Mouse (Mus musculus): ENCODE data around the gene Cacng2. TPM values are rescaled to one million over a fixed set of nuclear protein-coding genes. Genes with fewer than 3 reads are reported as not detected.

Cacng2 gene
- polyA plus RNA-seq, 1 experiment from 2014 or later = not detected

DNA sequence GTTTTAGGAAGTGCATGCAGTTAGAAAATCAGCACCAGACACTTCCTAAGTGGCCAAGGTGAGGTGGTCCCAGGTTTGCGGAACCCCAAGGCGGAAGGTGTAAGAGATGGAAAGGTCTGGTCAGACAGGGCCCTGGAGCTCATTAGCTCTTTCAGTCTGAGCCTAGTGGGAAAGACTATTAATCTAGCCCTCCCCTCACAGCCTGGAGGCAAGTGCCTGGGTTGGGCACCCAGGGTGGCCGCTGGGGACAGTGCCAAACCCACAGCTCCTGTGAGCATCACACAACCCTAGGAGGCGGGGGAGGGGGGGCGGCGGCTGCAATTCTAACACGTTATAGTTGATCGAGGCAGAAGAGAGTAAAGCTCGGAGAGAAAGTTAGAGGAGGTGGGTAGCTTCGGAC is 3.6 kb downstream of the Cacng2 start:
- ATAC-seq (replicated peaks; ENCODE audit: low FRiP score) (no peak), DNase-seq (ENCODE audit: low spot score) (no peak)
- H3K4me3 ChIP-seq (ENCODE audit: low read depth, low read length) = no peak overlapping the region
- H3K4me2 ChIP-seq = no peak overlapping the region
- H3K9me3 ChIP-seq (ENCODE audit: control insufficient read depth, low read length) = no peaks in the 10 kb centered on the region
- H3K36me3 ChIP-seq (ENCODE audit: control insufficient read depth, insufficient read depth, low read length) = no peaks in the 10 kb centered on the region
- no peak overlapping the region for H3K9ac ChIP-seq (ENCODE audit: low read depth, low read length)
- H3K4me1 ChIP-seq (replicated peaks; ENCODE audit: control insufficient read depth, insufficient read depth, low read length) = no peaks in the 10 kb centered on the region
- peaks cover 21% of the 10 kb centered on the region for H3K27me3 ChIP-seq (replicated peaks; ENCODE audit: control insufficient read depth, insufficient read depth, low read length)
- no peak overlapping the region for H3K27ac ChIP-seq (ENCODE audit: low read depth, low read length)
- 75% methylated on average over 10 of the region's 10 CpGs for WGBS

- H3K9ac ChIP-seq (ENCODE audit: low read depth, low read length) = no peak overlapping the region
- no peaks in the 10 kb centered on the region for H3K36me3 ChIP-seq (ENCODE audit: control insufficient read depth, insufficient read depth, low read length)
- ATAC-seq (replicated peaks; ENCODE audit: low FRiP score) (no peak), DNase-seq (ENCODE audit: low spot score) (no peak)
- H3K27ac ChIP-seq (ENCODE audit: low read depth, low read length) = no peak overlapping the region
- H3K4me2 ChIP-seq = no peak overlapping the region
- H3K27me3 ChIP-seq (replicated peaks; ENCODE audit: control insufficient read depth, insufficient read depth, low read length) = no peaks in the 10 kb centered on the region
- WGBS = 51% methylated on average over 5 of the region's 5 CpGs
- no peak overlapping the region for H3K4me3 ChIP-seq (ENCODE audit: low read depth, low read length)
- H3K9me3 ChIP-seq (ENCODE audit: control insufficient read depth, low read length) = no peaks in the 10 kb centered on the region
- H3K4me1 ChIP-seq (replicated peaks; ENCODE audit: control insufficient read depth, insufficient read depth, low read length) = no peaks in the 10 kb centered on the region
Observed at GRCm38 (mm10) chr15:78099516-78099915, 20.3 kb downstream of the Cacng2 start.

DNA sequence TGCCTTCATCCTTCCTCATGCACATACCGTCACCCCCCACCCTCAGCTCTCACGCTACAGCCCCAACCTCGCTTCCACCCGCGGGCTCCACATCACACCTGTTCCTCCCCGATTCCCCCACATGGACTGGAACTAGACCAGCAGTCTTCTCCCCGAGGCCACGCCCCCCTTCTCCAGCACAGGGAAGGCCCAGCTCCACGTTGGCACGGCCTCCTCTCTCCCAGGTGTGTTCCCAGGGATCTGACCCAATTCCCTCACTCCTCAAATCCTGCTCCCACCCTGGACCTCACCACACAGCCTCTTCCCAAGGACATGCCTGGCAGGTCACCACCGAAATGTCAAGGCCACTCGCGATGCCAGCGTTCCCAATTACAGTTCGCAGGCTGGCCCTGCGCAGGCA is 23.8 kb downstream of the Cacng2 start:
- ATAC-seq (replicated peaks; ENCODE audit: low FRiP score) = no peak
- Histone ChIP-seq H3K9ac (ENCODE audit: low read depth, low read length) (no peak overlapping the region), H3K9me3 (ENCODE audit: control insufficient read depth, low read length) (no peaks in the 10 kb centered on the region), H3K36me3 (ENCODE audit: control insufficient read depth, insufficient read depth, low read length) (no peaks in the 10 kb centered on the region), H3K4me1 (replicated peaks; ENCODE audit: control insufficient read depth, insufficient read depth, low read length) (no peaks in the 10 kb centered on the region), H3K27ac (ENCODE audit: low read depth, low read length) (no peak overlapping the region), H3K4me2 (no peak overlapping the region), H3K27me3 (replicated peaks; ENCODE audit: control insufficient read depth, insufficient read depth, low read length) (no peaks in the 10 kb centered on the region), H3K4me3 (ENCODE audit: low read depth, low read length) (no peak overlapping the region)
- no peak for DNase-seq (ENCODE audit: low spot score)
- WGBS = 81% methylated on average over 16 of the region's 16 CpGs

GRCm38 (mm10) chr15:78093597-78093996 is 26.2 kb downstream of the Cacng2 start:
- 76% methylated on average over 5 of the region's 5 CpGs for WGBS
- no peaks in the 10 kb centered on the region for H3K27me3 ChIP-seq (replicated peaks; ENCODE audit: control insufficient read depth, insufficient read depth, low read length)
- no peak overlapping the region for H3K4me2 ChIP-seq
- no peaks in the 10 kb centered on the region for H3K36me3 ChIP-seq (ENCODE audit: control insufficient read depth, insufficient read depth, low read length)
- no peak overlapping the region for H3K4me3 ChIP-seq (ENCODE audit: low read depth, low read length)
- DNase-seq (ENCODE audit: low spot score) = no peak
- no peaks in the 10 kb centered on the region for H3K9me3 ChIP-seq (ENCODE audit: control insufficient read depth, low read length)
- H3K9ac ChIP-seq (ENCODE audit: low read depth, low read length) = no peak overlapping the region
- ATAC-seq (replicated peaks; ENCODE audit: low FRiP score) = no peak
- H3K4me1 ChIP-seq (replicated peaks; ENCODE audit: control insufficient read depth, insufficient read depth, low read length) = no peaks in the 10 kb centered on the region
- H3K27ac ChIP-seq (ENCODE audit: low read depth, low read length) = no peak overlapping the region

DNA sequence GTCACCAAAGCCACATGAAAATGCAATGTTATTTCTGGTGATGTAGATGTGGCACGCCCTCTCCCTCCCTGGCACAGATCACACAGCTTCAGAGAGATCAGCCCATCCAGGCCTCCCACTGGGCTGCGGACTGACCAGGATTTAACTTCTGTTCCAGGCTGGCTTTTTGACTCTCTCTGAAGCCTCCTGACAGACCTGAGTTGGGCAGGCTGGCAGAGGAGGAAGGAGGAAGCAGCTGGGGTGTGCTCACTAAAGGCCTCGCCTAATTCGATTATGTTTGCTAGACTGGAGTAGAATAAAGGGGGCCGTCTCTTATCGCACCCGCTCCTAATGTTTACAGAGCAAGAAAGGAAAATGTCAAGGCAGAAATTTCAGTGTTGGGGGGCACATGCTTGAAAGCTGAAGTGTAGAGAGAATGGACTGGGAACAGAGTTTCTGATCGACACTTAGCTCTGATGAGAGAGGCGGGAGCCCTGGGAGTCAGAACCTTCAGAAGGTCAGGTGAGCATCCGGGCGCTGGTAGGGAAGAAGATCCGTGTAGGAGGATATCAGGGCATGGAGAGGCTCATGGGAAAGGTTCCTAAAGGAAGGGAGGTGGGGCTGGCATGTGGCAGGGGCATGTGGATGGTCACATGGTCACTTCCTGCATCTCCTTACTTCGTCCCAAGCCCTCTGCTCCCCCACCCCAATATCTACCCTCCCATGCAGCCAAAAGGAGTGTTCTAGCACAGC is 36.8 kb downstream of the Cacng2 start:
- Histone ChIP-seq H3K9me3 (ENCODE audit: control insufficient read depth, low read length) (no peaks in the 10 kb centered on the region), H3K4me2 (no peak overlapping the region), H3K27ac (ENCODE audit: low read depth, low read length) (no peak overlapping the region), H3K4me3 (ENCODE audit: low read depth, low read length) (no peak overlapping the region), H3K4me1 (replicated peaks; ENCODE audit: control insufficient read depth, insufficient read depth, low read length) (no peaks in the 10 kb centered on the region), H3K36me3 (ENCODE audit: control insufficient read depth, insufficient read depth, low read length) (no peaks in the 10 kb centered on the region), H3K27me3 (replicated peaks; ENCODE audit: control insufficient read depth, insufficient read depth, low read length) (no peaks in the 10 kb centered on the region), H3K9ac (ENCODE audit: low read depth, low read length) (no peak overlapping the region)
- 76% methylated on average over 13 of the region's 13 CpGs for WGBS
- ATAC-seq (replicated peaks; ENCODE audit: low FRiP score) = no peak
- no peak for DNase-seq (ENCODE audit: low spot score)

DNA sequence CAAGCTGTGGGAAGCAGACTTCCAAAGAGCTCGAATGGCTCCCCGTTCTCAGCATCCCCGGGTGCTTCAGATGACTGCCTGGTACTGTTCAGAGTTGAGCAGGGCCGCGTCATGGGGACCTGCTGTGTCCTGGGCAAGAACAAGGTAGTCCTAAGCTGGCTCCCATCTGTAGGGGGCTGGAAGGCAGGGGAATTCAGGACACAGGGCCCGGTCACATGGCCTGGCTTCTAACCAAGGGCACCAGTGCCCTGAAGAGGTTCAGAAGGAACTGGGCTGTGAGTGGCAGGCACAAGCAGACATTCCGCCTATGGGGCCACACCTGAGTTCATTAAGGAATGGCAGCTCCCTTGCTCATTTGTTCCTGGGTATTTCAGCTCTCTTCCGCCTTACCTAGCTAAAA is 37.7 kb downstream of the Cacng2 start:
- H3K27ac ChIP-seq (ENCODE audit: low read depth, low read length) = no peak overlapping the region
- 67% methylated on average over 8 of the region's 8 CpGs for WGBS
- DNase-seq (ENCODE audit: low spot score) (no peak), ATAC-seq (replicated peaks; ENCODE audit: low FRiP score) (no peak)
- H3K27me3 ChIP-seq (replicated peaks; ENCODE audit: control insufficient read depth, insufficient read depth, low read length) = no peaks in the 10 kb centered on the region
- no peak overlapping the region for H3K9ac ChIP-seq (ENCODE audit: low read depth, low read length)
- H3K4me1 ChIP-seq (replicated peaks; ENCODE audit: control insufficient read depth, insufficient read depth, low read length) = no peaks in the 10 kb centered on the region
- H3K36me3 ChIP-seq (ENCODE audit: control insufficient read depth, insufficient read depth, low read length) = no peaks in the 10 kb centered on the region
- H3K4me3 ChIP-seq (ENCODE audit: low read depth, low read length) = no peak overlapping the region
- no peak overlapping the region for H3K4me2 ChIP-seq
- H3K9me3 ChIP-seq (ENCODE audit: control insufficient read depth, low read length) = no peaks in the 10 kb centered on the region

DNA sequence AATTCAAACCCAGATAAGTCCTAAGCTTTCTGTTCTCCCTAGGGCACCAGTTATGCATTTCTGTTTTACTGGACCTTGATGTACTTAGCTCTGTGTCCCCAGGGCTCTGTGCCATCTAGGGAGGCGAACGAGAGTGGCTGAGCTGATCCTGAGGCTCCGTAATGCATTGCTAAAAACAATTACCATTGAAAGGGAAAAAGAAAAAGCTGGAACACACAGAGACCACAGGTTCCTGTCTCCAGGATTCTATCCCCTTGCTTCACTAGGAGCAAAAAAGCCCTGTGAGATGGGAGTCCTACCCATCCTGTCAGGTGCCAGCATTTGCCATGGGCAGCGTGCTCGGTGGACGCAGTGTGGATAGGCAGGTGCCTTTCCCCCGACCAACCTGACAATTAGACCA is 38.4 kb downstream of the Cacng2 start:
- whole genome bisulfite sequencing = 81% methylated on average over 7 of the region's 7 CpGs
- no peak overlapping the region for H3K27ac ChIP-seq (ENCODE audit: low read depth, low read length)

DNA sequence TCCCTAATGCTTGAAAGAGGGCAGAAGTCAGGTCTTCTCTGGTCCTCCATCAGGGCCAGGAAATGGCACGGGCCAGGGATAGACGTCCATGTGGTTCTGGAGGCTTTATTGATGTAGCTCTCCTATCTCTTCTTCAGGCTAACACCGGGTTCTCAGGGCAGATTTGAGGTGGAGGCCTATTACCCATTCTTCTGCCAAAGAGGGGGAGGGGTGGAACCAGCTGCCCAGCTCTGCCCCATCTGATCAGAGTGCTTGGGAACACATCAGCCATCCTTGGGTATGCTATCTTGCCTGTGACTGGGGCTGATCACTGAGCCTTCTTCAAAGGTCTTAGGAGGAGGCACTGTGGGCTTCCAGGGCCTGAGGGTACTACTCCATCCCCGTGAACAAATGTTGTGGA is 39.5 kb downstream of the Cacng2 start:
- ATAC-seq (replicated peaks; ENCODE audit: low FRiP score) = no peak
- Histone ChIP-seq H3K36me3 (ENCODE audit: control insufficient read depth, insufficient read depth, low read length) (no peaks in the 10 kb centered on the region), H3K4me1 (replicated peaks; ENCODE audit: control insufficient read depth, insufficient read depth, low read length) (no peaks in the 10 kb centered on the region), H3K27me3 (replicated peaks; ENCODE audit: control insufficient read depth, insufficient read depth, low read length) (no peaks in the 10 kb centered on the region), H3K4me2 (no peak overlapping the region), H3K4me3 (ENCODE audit: low read depth, low read length) (no peak overlapping the region), H3K27ac (ENCODE audit: low read depth, low read length) (no peak overlapping the region), H3K9ac (ENCODE audit: low read depth, low read length) (no peak overlapping the region), H3K9me3 (ENCODE audit: control insufficient read depth, low read length) (no peaks in the 10 kb centered on the region)
- DNase-seq (ENCODE audit: low spot score) = no peak
- 66% methylated on average over 4 of the region's 4 CpGs for WGBS

More for the DNA sequence above, 38.4 kb downstream of the Cacng2 start:
- H3K4me1 ChIP-seq (replicated peaks; ENCODE audit: control insufficient read depth, insufficient read depth, low read length) = no peaks in the 10 kb centered on the region
- H3K27me3 ChIP-seq (replicated peaks; ENCODE audit: control insufficient read depth, insufficient read depth, low read length) = no peaks in the 10 kb centered on the region
- DNase-seq (ENCODE audit: low spot score) = no peak
- H3K9me3 ChIP-seq (ENCODE audit: control insufficient read depth, low read length) = no peaks in the 10 kb centered on the region
- H3K4me3 ChIP-seq (ENCODE audit: low read depth, low read length) = no peak overlapping the region
- no peaks in the 10 kb centered on the region for H3K36me3 ChIP-seq (ENCODE audit: control insufficient read depth, insufficient read depth, low read length)
- no peak overlapping the region for H3K9ac ChIP-seq (ENCODE audit: low read depth, low read length)
- ATAC-seq (replicated peaks; ENCODE audit: low FRiP score) = no peak
- no peak overlapping the region for H3K4me2 ChIP-seq

DNA sequence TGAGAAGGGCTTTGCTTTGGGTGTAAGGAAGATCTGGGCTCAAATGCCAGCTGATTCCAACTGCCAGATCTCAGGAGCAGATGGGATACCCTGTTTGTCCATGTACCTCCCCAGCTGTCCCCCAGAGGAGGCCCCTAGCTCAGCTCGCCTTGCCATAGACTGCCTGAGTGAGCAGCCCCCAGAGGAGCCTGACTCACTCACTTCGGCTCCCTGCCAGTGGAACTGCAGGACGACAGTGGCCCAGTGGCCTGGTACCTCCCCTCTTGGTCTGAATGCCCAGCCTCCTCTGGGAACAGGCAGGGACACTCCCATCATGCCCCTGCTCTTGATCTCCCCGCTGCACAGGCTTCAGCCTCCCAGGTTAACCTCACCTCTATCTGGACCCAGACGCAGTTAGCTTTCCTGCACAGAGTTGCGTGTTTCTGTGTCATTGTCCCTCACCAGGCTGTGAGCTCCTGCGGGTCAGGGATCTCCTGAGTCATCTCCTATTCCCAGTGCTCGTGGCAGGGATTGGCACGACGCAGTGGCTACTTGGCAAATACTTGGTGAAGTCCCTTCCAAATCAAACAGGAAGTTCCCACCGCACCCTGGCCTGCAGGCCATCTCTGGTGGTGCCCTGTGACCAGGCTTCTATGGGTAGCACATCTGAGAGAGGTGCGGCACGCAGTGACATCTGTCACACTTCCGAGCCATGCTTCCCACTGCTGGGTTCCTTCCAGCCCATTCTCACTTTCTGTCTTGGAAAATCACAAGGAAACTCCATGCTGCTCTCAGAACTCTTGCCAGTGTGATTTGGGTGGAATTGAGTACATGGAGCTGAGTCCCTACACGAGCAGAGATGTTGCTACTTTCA is 40.8 kb downstream of the Cacng2 start:
- Histone ChIP-seq H3K4me3 (ENCODE audit: low read depth, low read length) (no peak overlapping the region), H3K27me3 (replicated peaks; ENCODE audit: control insufficient read depth, insufficient read depth, low read length) (no peaks in the 10 kb centered on the region), H3K9me3 (ENCODE audit: control insufficient read depth, low read length) (no peaks in the 10 kb centered on the region), H3K4me2 (no peak overlapping the region), H3K27ac (ENCODE audit: low read depth, low read length) (no peak overlapping the region), H3K9ac (ENCODE audit: low read depth, low read length) (no peak overlapping the region), H3K4me1 (replicated peaks; ENCODE audit: control insufficient read depth, insufficient read depth, low read length) (no peaks in the 10 kb centered on the region), H3K36me3 (ENCODE audit: control insufficient read depth, insufficient read depth, low read length) (no peaks in the 10 kb centered on the region)
- WGBS = 63% methylated on average over 15 of the region's 15 CpGs
- ATAC-seq (replicated peaks; ENCODE audit: low FRiP score) (no peak), DNase-seq (ENCODE audit: low spot score) (no peak)
